Mouse (Mus musculus): ENCODE results near the gene Dcun1d3. TPM values are rescaled to one million over a fixed set of nuclear protein-coding genes. Genes with fewer than 3 reads are reported as not detected.

The Dcun1d3 gene
- total and polyA plus RNA-seq, 3 experiments: 2.5 to 5.6 TPM; not detected in 1

GRCm38 (mm10) chr7:119879171-119879570 is 16.9 kb downstream of the Dcun1d3 start:
- Histone ChIP-seq H3K27ac (ENCODE audit: control insufficient read depth, low read depth, low read length) (no peak overlapping the region), H3K9ac (ENCODE audit: control insufficient read depth, low read depth, low read length, poor library complexity, severe bottlenecking) (no peak overlapping the region), H3K9me3 (replicated peaks; ENCODE audit: insufficient read depth, low read length) (no peaks in the 10 kb centered on the region), H3K4me1 (ENCODE audit: control insufficient read depth in 1 of 2, insufficient read depth in 2 of 2, low read length in 2 of 2) (no peaks in the 10 kb centered on the region; a peak in 1 of 4 replicates), H3K36me3 (ENCODE audit: control insufficient read depth in 1 of 2, insufficient read depth in 2 of 2, low read length in 2 of 2) (peaks cover 0 to 7% of the 10 kb centered on the region in 2 experiments; a peak in 2 of 4 replicates), H3K79me2 (ENCODE audit: control insufficient read depth, insufficient read depth, low read length, poor library complexity) (no peaks in the 10 kb centered on the region), H3K27me3 (ENCODE audit: control insufficient read depth in 1 of 2, insufficient read depth in 2 of 2, low read length in 2 of 2) (no peaks in the 10 kb centered on the region), H3K4me3 (ENCODE audit: control insufficient read depth in 1 of 2, insufficient read depth in 1 of 2, low read depth in 2 of 2, low read length in 2 of 2) (no peak overlapping the region)
- no peak for DNase-seq (ENCODE audit: low read depth, low spot score)
- TF ChIP-seq ZKSCAN1 (IDR thresholded peaks at IDR 0.05; ENCODE audit: low read depth, low read length) (no peak), POLR2A (IDR thresholded peaks at IDR 0.05; ENCODE audit: control insufficient read depth in 1 of 2, insufficient read depth in 1 of 2, low read depth in 1 of 2, low read length in 2 of 2, poor library complexity in 1 of 2) (no peak), HCFC1 (IDR thresholded peaks at IDR 0.05; ENCODE audit: low read depth, low read length) (no peak), POLR2AphosphoS5 (IDR thresholded peaks at IDR 0.05; ENCODE audit: borderline replicate concordance, low read depth, low read length) (no peak), NELFE (IDR thresholded peaks at IDR 0.05; ENCODE audit: low read depth, low read length) (no peak), E2F4 (IDR thresholded peaks at IDR 0.05; ENCODE audit: borderline replicate concordance, low read depth, low read length) (no peak), ETS1 (IDR thresholded peaks at IDR 0.05; ENCODE audit: low read depth, low read length) (no peak), KAT2A (conservative IDR thresholded peaks at IDR 0.05; ENCODE audit: low read depth, low read length) (no peak), ELF1 (IDR thresholded peaks at IDR 0.05; ENCODE audit: low read depth, low read length) (no peak), GATA1 (IDR thresholded peaks at IDR 0.05; ENCODE audit: low read depth, low read length) (no peak), SIN3A (IDR thresholded peaks at IDR 0.05; ENCODE audit: low read length) (no peak)

- H3K36me3 ChIP-seq (ENCODE audit: control insufficient read depth in 1 of 2, insufficient read depth in 2 of 2, low read length in 2 of 2): no peaks in the 10 kb centered on the region
- no peak overlapping the region for H3K27ac ChIP-seq (ENCODE audit: control insufficient read depth, low read depth, low read length)
- H3K9me3 ChIP-seq (replicated peaks; ENCODE audit: insufficient read depth, low read length): no peaks in the 10 kb centered on the region
- TF ChIP-seq CHD2 (IDR thresholded peaks at IDR 0.05; ENCODE audit: low read length): no peak
- TF ChIP-seq BHLHE40 (IDR thresholded peaks at IDR 0.05; ENCODE audit: borderline replicate concordance, low read depth, low read length): no peak
- TF ChIP-seq ZMIZ1 (IDR thresholded peaks at IDR 0.05; ENCODE audit: low read depth, low read length): no peak
- TF ChIP-seq MYC (IDR thresholded peaks at IDR 0.05; ENCODE audit: low read depth, low read length): no peak
- TF ChIP-seq GATA1 (IDR thresholded peaks at IDR 0.05; ENCODE audit: low read depth, low read length): no peak
- no peak for TF ChIP-seq E2F4 (IDR thresholded peaks at IDR 0.05; ENCODE audit: borderline replicate concordance, low read depth, low read length)
- no peak for TF ChIP-seq MAX (IDR thresholded peaks at IDR 0.05; ENCODE audit: low read length)
- no peak for TF ChIP-seq ZNF384 (IDR thresholded peaks at IDR 0.05; ENCODE audit: low read depth, low read length)
- no peak for TF ChIP-seq HCFC1 (IDR thresholded peaks at IDR 0.05; ENCODE audit: low read depth, low read length)
- TF ChIP-seq SMC3 (IDR thresholded peaks at IDR 0.05; ENCODE audit: low read depth, low read length): no peak
- TF ChIP-seq EP300 (IDR thresholded peaks at IDR 0.05; ENCODE audit: low read depth in 1 of 2, low read length in 2 of 2): no peak
- no peak for TF ChIP-seq MYB (IDR thresholded peaks at IDR 0.05; ENCODE audit: low read depth, low read length)
- TF ChIP-seq JUND (IDR thresholded peaks at IDR 0.05; ENCODE audit: low read depth, low read length): no peak
- no peak for TF ChIP-seq SIN3A (IDR thresholded peaks at IDR 0.05; ENCODE audit: low read length)
- no peak for TF ChIP-seq RCOR1 (IDR thresholded peaks at IDR 0.05; ENCODE audit: low read depth, low read length)
- H3K4me3 ChIP-seq (ENCODE audit: control insufficient read depth in 1 of 2, insufficient read depth in 1 of 2, low read depth in 2 of 2, low read length in 2 of 2): no peak overlapping the region
- H3K27me3 ChIP-seq (ENCODE audit: control insufficient read depth in 1 of 2, insufficient read depth in 2 of 2, low read length in 2 of 2): no peaks in the 10 kb centered on the region
- DNase-seq (ENCODE audit: low read depth, low spot score): no peak
- H3K9ac ChIP-seq (ENCODE audit: control insufficient read depth, low read depth, low read length, poor library complexity, severe bottlenecking): no peak overlapping the region
- no peaks in the 10 kb centered on the region for H3K4me1 ChIP-seq (ENCODE audit: control insufficient read depth in 1 of 2, insufficient read depth in 2 of 2, low read length in 2 of 2)
- H3K79me2 ChIP-seq (ENCODE audit: control insufficient read depth, insufficient read depth, low read length, poor library complexity): no peaks in the 10 kb centered on the region
Measured at GRCm38 (mm10) chr7:119875776-119876440, 20.2 kb downstream of the Dcun1d3 start.
